Mouse (Mus musculus) liver, postnatal 0 days (tissue): ENCODE results near the gene Klhl10.

ENCODE experiments used
- CTCF ChIP-seq: sonication (generic); IDR thresholded peaks from 2 replicates; pipeline ENCODE4 v1.5.1; 2016; ENCODE audit warnings: antibody characterized with exemption, low read depth
- EP300 ChIP-seq: IDR thresholded peaks from 2 replicates; pipeline ENCODE4 v1.6.1; 2016; ENCODE audit warnings: antibody characterized with exemption, low read depth, mild to moderate bottlenecking

DNA sequence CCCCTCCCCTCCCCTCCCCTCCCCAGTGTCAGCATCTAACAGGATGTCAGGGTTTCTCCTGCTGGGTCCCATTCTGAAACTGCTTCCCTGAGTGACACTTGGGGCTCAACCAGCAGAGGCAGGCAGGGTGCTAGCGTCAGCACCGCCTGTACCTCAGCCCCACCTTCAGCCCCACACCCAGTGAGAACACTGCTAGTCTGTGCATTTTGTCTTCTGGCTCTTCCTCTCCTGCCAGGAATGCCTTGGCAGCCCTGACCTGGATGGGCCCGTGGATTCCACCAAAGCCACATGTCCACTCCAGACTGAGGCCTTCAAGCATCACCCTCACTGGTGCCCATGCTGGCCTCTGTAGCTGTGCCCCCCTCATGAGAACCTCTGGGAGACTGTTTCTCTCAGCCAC lies 32.0 kb upstream of the Klhl10 start:
- TF ChIP-seq CTCF (no peak), EP300 (no peak)
